Mouse (Mus musculus): ENCODE measurements at regions not wholly inside any gene's neighbourhood (a gene's known extent, or its start where the extent isn't known, plus 50 kb on each side); places are given as distances from the start of the nearest gene placed in this dataset.
"Not testable (repeated sequence)": the region's sequence is repeated elsewhere in the genome, so short reads cannot be mapped to it uniquely, and the experiment has no call there.

DNA sequence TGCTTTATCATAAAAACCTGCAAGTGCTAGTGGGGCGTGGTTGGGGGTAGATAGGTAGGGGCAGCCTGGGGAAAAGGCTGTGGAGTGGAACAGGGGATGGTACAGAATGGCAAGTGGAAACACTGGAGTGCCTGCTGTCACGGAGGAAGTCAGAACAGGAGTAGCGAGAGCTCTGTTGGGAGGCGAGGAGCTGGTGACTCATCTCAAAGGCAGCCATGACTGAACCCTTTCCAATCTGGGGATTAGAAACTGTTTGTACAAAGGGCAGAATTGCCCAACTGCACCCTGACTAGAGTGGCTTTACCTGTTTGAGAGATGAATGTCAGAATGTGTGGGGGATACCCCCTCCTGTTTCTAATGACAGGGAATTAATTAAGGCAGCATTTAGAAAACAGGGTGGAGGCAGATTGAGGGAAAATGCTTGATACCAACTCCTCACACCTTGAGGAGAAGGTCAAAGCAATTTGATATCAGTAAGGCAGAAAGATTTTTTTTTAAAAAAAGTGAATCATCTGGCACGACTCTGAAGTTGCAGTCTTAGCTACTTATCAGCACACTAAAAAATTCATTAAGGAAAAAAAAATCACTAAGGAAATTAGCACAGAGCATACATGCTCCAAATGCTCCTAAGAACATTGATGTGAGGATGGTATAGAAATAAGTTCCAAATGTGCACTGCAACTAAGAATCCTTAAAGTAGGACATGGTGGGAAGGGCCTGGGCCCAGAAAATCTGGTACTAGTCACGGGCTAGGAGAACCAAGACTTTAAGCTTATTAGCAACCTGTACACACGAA, 54.7 kb upstream of the Usp25 start:
- no peak for DNase-seq (ENCODE audit: low read depth in 2 of 2, low spot score in 2 of 2)

- no peak for DNase-seq (ENCODE audit: low read depth in 2 of 2, low spot score in 2 of 2)
Observed at GRCm38 (mm10) chr16:76957491-76957890, 56.0 kb upstream of the Usp25 start.

- DNase-seq (ENCODE audit: low read depth in 2 of 2, low spot score in 2 of 2), result no peak
Observed at GRCm38 (mm10) chr16:76957090-76957489, 56.4 kb upstream of the Usp25 start.

GRCm38 (mm10) chr16:76950836-76951486, 62.5 kb upstream of the Usp25 start:
- DNase-seq (ENCODE audit: low read depth in 2 of 2, low spot score in 2 of 2), result no peak

GRCm38 (mm10) chr16:76947011-76947410, 66.5 kb upstream of the Usp25 start:
- no peak for DNase-seq (ENCODE audit: low read depth in 2 of 2, low spot score in 2 of 2)

GRCm38 (mm10) chr16:76938128-76938527, 75.4 kb upstream of the Usp25 start:
- DNase-seq (ENCODE audit: low read depth in 2 of 2, low spot score in 2 of 2), result no peak

DNA sequence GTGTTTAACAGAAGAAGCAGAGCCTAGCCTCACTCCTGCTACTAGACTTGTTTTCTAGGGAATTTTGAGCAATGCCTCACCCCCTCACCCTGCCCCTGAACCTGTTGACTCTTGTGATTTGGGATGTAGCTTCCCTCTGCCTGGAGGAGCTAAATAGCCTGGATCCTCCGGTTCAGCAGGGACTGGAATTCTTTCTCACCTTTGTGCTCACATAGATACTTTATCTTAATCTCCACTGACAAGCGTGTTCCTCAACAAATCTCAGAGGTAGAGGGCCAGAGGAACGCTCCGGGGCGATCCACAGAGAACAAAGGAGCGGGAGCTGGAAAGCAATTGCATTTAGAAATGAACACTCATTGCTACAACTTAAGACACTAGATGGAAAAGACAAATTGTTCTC, 85.6 kb upstream of the Usp25 start:
- DNase-seq (ENCODE audit: low read depth in 2 of 2, low spot score in 2 of 2), result no peak

GRCm38 (mm10) chr16:76920137-76920536, 93.4 kb upstream of the Usp25 start:
- DNase-seq (ENCODE audit: low read depth in 2 of 2, low spot score in 2 of 2), result not testable (repeated sequence)

DNA sequence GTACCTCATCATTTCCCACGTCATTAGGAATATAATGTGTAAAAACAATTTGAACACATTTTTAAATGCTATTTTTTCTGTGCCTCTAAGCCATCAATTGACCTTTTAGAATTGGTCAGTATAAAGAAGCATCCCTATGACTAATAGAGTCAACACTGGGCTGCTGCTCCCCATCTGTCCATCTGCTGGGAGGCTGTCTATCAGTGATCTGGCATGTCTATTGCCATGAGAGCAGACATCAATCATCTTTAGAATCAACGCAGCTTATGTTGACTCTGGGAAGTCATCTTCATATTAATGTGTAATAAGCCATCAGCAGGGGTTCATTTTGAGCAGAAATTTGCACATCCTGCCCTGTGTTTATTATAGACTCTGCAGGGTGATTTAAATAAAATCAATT, 94.9 kb upstream of the Usp25 start:
- DNase-seq (ENCODE audit: low read depth in 2 of 2, low spot score in 2 of 2), result no peak

GRCm38 (mm10) chr16:76914311-76914710, 99.2 kb upstream of the Usp25 start:
- no peak for DNase-seq (ENCODE audit: low read depth in 2 of 2, low spot score in 2 of 2)

DNA sequence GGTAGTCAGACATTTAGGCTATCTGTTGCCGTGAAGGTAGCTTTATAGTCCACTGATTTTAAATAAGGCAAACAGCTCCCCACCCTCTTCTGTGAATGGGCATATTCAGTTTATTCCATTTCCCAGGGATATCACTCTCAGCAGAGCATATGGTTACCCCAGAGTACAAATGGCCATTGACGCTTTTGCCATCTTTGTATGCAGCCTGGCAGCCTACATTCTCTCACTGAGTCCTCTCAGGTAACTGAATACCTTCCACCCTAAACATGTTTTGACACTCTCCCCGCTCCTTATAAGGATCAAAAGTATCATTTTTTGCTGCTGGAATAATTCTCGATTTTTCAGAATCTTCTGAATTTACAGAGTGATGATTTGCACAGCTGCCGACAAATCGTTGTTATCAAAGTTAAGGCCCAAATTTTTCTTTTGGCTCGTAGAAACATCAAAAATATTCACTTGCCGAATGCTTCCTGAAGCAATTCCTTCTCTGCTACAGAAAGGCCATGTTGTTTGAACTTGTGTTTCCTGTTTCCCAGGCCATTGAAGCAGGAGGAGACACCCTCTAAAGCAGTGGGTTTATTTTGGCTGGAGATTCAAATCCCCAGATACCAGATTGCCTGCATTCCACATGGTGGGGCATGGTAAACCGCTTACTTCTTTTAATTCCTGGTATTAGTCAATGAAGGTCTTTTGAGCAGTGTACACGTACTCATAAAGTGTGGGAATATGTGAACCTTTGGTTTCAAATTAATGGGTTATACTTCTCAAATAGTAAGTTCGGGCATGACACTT, 108.1 kb upstream of the Usp25 start:
- DNase-seq (ENCODE audit: low read depth in 2 of 2, low spot score in 2 of 2), result no peak

DNA sequence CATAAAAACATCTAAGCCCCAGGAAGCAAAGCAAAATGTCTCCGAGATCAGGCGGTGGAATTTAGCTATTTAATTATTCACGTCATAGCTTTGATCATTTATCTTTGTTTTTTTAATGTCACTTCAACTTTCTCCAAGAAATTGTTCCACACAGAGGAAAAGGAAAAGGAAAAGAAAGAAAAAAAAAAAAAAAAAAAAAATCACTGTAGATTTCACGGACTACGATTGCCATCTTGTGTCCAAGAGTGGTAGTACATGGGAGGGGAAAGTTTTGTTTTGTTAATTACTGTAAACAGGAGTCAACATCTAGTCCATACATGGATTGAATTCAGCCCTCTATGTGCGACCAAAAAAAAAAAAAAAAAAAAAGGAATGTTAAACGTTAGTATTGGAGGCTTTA, 114.4 kb upstream of the Usp25 start:
- DNase-seq (ENCODE audit: low read depth in 2 of 2, low spot score in 2 of 2), result no peak

- DNase-seq (ENCODE audit: low read depth in 2 of 2, low spot score in 2 of 2), result no peak
Observed at GRCm38 (mm10) chr16:76896305-76896704, 117.2 kb upstream of the Usp25 start.

GRCm38 (mm10) chr16:76895781-76896180, 117.7 kb upstream of the Usp25 start:
- no peak for DNase-seq (ENCODE audit: low read depth in 2 of 2, low spot score in 2 of 2)

GRCm38 (mm10) chr16:76878576-76878975, 134.9 kb upstream of the Usp25 start:
- DNase-seq (ENCODE audit: low read depth in 2 of 2, low spot score in 2 of 2), result no peak

DNA sequence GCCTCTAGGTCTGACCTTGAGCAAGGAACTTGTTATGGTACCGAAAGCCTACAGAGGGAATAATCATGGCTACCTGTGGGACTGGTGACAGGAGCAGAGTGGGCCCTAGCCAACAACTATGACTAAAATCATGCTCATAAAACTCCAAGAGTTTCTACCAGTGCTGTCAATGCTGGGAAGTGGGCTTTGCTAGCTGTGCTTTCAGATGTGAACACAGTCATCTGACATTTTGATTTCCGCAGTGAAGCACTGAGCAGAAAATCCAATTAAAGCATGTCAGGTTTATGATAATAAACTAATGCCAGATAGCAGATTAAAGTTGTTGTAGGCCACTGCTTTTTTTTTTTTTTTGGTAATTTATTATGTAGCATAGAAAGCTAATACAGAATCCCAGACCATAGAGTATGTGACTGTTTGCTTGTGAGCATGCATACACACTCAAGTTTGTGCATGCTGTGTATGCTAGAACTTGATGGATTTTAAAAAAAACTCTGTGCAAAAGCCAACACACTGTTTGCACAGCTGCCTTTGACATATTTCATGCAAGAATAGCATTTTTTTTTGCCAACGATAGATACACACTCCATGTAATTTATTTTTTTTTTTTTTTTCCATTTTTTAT, 138.0 kb upstream of the Usp25 start:
- DNase-seq (ENCODE audit: low read depth in 2 of 2, low spot score in 2 of 2), result no peak

GRCm38 (mm10) chr16:76866465-76866802, 147.1 kb upstream of the Usp25 start:
- DNase-seq (ENCODE audit: low read depth in 2 of 2, low spot score in 2 of 2), result no peak

GRCm38 (mm10) chr16:76865731-76866464, 147.6 kb upstream of the Usp25 start:
- DNase-seq (ENCODE audit: low read depth in 2 of 2, low spot score in 2 of 2), result no peak

DNA sequence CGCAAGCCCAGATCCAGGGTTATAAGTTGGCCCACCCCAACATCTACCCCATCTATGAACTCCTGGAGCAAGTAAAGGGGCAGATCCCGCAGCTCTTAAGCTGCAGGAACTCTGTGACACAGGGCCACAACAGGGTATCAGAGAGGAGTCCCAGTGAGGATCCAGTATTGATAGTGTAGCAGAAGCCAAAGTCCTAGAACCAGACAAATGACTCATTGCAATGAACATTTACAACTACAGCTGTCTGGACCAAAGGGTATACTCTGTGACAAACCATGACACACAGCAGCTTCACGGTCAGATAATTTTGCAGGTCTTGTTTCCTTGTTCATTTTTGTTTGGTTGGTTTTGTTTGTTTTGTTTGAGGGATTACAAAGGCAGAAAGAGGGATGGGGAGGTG, 149.1 kb upstream of the Usp25 start:
- DNase-seq (ENCODE audit: low read depth in 2 of 2, low spot score in 2 of 2), result no peak

DNA sequence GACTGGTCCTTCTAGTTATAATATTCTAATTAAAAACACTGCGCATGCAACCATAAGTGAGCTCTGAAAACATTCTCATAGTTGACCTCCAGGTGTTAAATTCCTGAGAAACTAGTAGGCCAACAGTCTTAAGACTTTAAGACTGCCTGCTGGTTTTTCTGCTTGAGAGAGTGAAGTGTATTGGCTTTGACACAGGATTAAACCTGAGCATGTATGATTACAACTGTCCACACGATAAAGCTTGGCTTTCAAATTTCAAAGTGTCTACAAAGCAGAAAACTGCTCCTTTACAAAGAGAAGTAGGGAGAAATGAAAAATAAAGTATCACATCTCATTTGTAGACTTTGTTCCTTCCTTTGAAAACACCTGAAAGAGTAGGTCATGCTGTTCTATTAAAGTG, 157.7 kb upstream of the Usp25 start:
- DNase-seq (ENCODE audit: low read depth in 2 of 2, low spot score in 2 of 2), result no peak

GRCm38 (mm10) chr16:76851396-76851795, 162.1 kb upstream of the Usp25 start:
- no peak for DNase-seq (ENCODE audit: low read depth in 2 of 2, low spot score in 2 of 2)
